Mouse (Mus musculus): ENCODE measurements around the gene Sox6.

The Sox6 gene

GRCm38 (mm10) chr7:115829260-115829659 lies 209.3 kb downstream of the Sox6 start:
- no peak for DNase-seq

GRCm38 (mm10) chr7:115825295-115825694 lies 213.3 kb downstream of the Sox6 start:
- peak; percentile 24 to 28 for DNase-seq

GRCm38 (mm10) chr7:115824621-115825256 lies 213.9 kb downstream of the Sox6 start:
- no peak for DNase-seq

DNA sequence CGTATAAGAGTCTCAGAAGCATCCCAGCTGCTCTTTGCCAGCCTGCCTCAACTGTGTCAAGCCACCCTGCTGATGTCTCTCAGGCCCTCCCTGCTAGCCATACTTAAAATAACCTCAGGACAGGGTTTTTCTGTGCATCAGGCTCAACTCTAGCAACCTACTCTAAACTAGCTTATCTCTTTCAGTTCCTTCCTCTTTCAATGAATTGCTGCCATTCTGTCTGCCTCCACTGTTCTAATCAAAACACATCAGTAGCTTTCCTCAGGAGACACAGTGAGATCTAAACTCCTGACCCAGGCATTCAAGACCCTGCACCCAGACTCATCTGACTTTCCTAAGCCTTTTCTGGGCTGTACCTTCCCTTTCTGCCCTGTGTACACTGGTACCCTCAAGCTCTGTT lies 219.5 kb downstream of the Sox6 start:
- no peak for DNase-seq

DNA sequence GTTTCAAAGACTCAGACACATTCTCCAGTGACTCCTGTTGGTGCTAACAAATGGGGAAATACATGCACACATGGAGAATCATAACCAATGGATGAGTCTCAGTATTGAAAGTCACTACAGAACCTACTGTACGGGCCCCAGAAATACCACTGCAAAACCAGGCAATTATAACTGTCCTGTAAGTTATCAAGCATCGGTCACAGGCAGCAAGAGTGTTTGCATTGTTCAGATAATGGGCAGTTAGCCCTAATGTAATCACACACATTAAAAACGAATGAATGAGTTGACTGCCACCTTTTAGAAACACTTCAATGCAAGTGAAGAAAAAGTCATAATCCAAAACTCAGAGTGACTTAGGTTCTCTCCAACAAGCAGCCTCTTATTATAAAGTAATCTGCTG lies 235.3 kb downstream of the Sox6 start:
- DNase-seq = no peak

- no peak for DNase-seq
Measured at GRCm38 (mm10) chr7:115794139-115794858, 244.3 kb downstream of the Sox6 start.

- DNase-seq = no peak
Measured at GRCm38 (mm10) chr7:115792841-115793240, 245.8 kb downstream of the Sox6 start.

- DNase-seq = no peak
Measured at GRCm38 (mm10) chr7:115789116-115789823, 249.3 kb downstream of the Sox6 start.

GRCm38 (mm10) chr7:115783982-115784917 lies 254.3 kb downstream of the Sox6 start:
- DNase-seq = no peak

DNA sequence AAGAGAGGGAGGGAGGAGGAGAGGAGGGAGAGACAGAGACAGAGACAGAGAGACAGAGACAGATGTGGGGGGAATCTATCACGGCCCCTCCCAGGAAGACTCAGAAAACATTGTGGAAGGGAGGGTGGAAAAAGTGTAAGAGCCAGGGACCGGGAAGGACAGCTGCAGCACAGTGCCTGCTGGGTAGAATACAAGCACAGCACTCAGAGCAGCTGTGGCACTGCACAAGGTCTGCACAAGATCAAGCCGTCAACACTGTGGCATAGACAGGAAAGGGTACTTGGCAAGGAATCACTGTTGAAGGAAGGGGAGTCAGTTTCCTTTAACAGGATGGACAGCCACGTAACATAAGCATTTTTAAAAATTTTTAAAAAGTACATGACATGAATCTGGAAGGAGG lies 258.4 kb downstream of the Sox6 start:
- DNase-seq = no peak

DNA sequence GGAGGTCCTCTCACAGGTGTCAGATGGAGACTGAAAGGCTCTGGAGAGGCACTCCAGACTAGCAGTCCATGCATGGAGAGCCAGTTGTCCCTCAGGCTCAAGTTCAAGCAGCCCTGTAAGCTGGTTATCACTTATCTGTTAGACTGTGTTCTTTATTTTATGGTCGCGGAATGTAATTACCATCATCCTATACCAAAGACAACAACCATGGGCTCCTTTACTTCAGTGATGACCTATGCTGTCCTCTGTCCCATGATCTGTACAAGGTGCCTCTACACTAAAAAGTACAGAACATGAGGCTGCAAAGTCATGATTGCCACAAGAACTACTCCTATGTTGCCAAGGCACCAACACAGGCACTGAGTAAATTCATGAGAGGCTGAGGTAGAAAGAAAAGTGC lies 259.1 kb downstream of the Sox6 start:
- DNase-seq = no peak

DNA sequence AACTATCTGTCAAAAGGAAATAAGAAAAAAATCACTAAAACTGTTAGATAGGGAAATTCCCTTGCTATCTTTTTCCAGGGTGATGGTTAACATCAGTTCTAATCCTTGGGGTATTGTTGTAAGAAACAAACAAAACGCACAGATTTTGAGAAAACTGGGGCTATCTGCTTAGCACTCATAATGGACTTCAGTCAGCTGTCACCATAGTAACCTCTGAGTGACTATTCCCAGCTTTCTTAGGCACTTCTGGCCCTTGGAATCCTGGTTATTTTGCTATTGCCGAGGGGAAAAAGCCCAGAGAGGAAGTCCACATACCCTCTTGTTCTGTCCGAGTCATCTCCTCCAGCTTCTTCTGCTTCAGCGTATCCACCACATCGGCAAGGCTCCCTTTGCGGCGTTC lies 261.9 kb downstream of the Sox6 start:
- no peak for DNase-seq

DNA sequence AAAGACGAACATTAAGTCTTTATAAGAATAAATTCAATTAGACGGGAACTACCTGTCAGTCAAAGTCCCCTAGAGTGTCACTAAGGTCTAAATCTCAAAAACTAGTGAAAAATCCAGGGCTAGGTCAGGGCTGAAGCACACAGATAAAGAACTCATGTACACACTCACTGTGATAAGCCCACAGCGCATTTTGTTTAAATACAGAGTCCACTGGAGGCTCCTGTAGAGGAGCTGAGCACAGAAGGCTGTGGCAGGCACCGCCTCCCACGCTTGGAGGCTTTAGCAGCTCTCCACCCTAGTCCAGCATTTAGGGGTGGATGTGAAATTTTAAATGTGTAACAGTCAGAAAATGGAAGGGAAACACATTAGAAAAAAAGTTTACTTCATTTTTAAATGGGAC lies 262.3 kb downstream of the Sox6 start:
- no peak for DNase-seq

- no peak for DNase-seq
Measured at GRCm38 (mm10) chr7:115766316-115766715, 272.3 kb downstream of the Sox6 start.

GRCm38 (mm10) chr7:115763851-115764250 lies 274.7 kb downstream of the Sox6 start:
- DNase-seq = no peak

GRCm38 (mm10) chr7:115758172-115758571 lies 280.4 kb downstream of the Sox6 start:
- DNase-seq = no peak

GRCm38 (mm10) chr7:115755272-115755671 lies 283.3 kb downstream of the Sox6 start:
- no peak for DNase-seq

GRCm38 (mm10) chr7:115754216-115754615 lies 284.4 kb downstream of the Sox6 start:
- no peak for DNase-seq

- no peak for DNase-seq
Measured at GRCm38 (mm10) chr7:115752121-115752634, 286.4 kb downstream of the Sox6 start.

DNA sequence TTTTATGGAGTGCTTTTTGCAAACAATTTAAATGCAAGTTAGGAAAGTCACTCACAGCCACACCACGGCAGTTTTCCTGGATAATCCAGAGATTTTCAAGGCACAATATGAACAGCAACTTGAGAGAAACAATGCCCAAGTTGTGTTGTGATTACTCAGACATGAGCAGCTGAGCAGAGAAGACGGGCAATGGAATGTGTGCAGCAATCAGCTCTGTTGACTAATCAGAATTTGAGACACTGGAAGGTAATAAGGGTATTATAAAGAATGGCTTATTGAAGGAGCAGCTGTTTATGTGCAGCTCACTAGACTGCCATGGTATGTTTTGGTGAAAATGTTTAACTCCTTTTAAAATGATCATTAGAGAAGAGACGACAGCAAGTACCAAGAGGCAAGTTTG lies 287.5 kb downstream of the Sox6 start:
- no peak for DNase-seq

DNA sequence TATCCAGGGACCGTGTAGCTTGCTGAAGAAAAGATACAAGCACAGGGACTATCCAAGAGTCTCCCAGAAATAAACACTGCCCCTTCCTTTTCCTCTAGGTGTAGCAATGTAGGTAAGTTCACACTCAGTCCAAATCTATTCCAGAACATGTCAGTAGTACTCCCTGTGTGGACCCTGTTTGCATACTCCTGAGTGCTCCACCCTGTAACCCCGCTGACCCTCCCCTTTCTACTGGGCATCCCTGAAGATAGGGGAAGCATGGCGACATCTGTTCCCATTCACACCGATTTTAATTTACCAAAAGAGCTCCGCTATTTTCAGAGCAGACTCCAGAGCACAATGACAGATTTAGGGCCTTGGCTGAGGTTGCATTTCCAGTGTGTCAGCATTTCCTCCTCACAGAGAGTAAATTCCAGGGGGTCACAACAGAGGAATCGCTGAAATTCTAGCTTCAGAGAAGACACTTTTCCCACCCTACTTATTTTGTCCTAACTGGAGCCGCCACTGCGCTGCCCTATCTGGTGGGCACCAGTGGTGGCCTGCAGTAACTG lies 288.2 kb downstream of the Sox6 start:
- DNase-seq = no peak

DNA sequence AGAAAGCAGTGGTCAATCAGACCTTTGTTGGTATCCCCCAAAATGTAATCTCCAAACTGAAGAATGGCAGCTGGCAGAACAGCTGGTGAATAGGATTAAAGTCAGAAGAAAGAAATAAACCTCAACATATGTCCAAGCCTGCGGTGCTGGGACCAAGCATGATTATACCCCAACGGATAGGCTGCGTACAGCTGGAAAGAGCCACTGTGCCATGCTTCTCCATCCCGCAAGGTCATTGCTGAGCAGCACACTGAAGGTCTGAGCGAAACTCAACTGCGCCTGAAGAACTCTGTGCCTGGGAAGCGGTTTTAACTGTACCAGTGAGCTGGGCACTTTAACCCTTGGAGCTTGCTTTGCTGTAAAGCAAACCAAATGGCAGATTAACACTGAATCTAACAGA lies 291.1 kb downstream of the Sox6 start:
- DNase-seq = no peak

Measured in cerebellum, adult 18-20 months (tissue).